Mouse (Mus musculus) midbrain, embryonic 13.5 days (tissue): ENCODE data around the gene Cabp5. TPM values are rescaled to one million over a fixed set of nuclear protein-coding genes. Genes with fewer than 3 reads are reported as not detected.
"Not testable (repeated sequence)": the region's sequence is repeated elsewhere in the genome, so short reads cannot be mapped to it uniquely, and the experiment has no call there.

Experiments used
- ATAC-seq: fragments of 200-750 bp; cut with Nextera tagmentation; 2 replicates; pipeline ENCODE4 v1.8.0; 2017; ENCODE audit warnings: mild to moderate bottlenecking, moderate TSS enrichment, moderate library complexity
- H3K27ac ChIP-seq: fragments of 300-500 bp; sonication (generic); 2 replicates; pipeline ENCODE4 v1.5.1; 2015; ENCODE audit warnings: inconsistent platforms, mild to moderate bottlenecking, moderate library complexity
- H3K27me3 ChIP-seq: fragments of 300-500 bp; sonication (generic); 2 replicates; pipeline ENCODE4 v1.6.1; 2015; ENCODE audit warnings: mild to moderate bottlenecking, inconsistent platforms
- H3K36me3 ChIP-seq: fragments of 300-500 bp; sonication (generic); 2 replicates; pipeline ENCODE4 v1.6.1; 2015; ENCODE audit warnings: mild to moderate bottlenecking, inconsistent platforms
- H3K4me1 ChIP-seq: fragments of 300-500 bp; sonication (generic); replicated peaks from 2 replicates; pipeline ENCODE4 v1.6.1; 2015; ENCODE audit warnings: inconsistent platforms
- H3K4me2 ChIP-seq: fragments of 300-500 bp; sonication (generic); replicated peaks from 2 replicates; pipeline ENCODE4 v1.6.1; 2015; ENCODE audit warnings: moderate library complexity, mild to moderate bottlenecking, inconsistent platforms
- H3K4me3 ChIP-seq: fragments of 300-500 bp; sonication (generic); replicated peaks from 2 replicates; pipeline ENCODE4 v1.5.1; 2015; ENCODE audit warnings: mild to moderate bottlenecking, inconsistent platforms
- H3K9ac ChIP-seq: fragments of 300-500 bp; sonication (generic); replicated peaks from 2 replicates; pipeline ENCODE4 v1.6.1; 2015; ENCODE audit warnings: mild to moderate bottlenecking, inconsistent platforms
- H3K9me3 ChIP-seq: fragments of 300-500 bp; sonication (generic); 2 replicates; pipeline ENCODE4 v1.6.1; 2016; ENCODE audit warnings: mild to moderate bottlenecking, inconsistent platforms
- WGBS: fragments of 180-500 bp; shearing (Covaris S2); methylation state at CpG from one replicate; pipeline ENCODE4 v1.1.7; 2015; 5-methylcytosine and 5-hydroxymethylcytosine counted together
- polyA plus RNA-seq: library from polyadenylated mRNA; unstranded; fragments of >200 nt; fragmentation: Nextera tagmentation; extraction: Ambion mirVana; gene quantifications from 2 replicates; pipeline ENCODE4 v1.2.1, GENCODE M21; 2015

The Cabp5 gene
- polyA plus RNA-seq: 0.30 TPM in 1 of 2 replicates, not detected in the other

GRCm38 (mm10) chr7:13397832-13398231 is at the start of gene Cabp5:
Cabp5 (plus strand) TSS chr7:13398132.
- WGBS: 93% methylated on average over 1 of the region's 1 CpGs
- H3K4me1 ChIP-seq: no peaks in the 10 kb centered on the region
- ATAC-seq: no peak
- no peak within 1 kb of the TSS for H3K27ac ChIP-seq
- no peaks in the 10 kb centered on the region for H3K27me3 ChIP-seq
- no peak within 1 kb of the TSS for H3K4me3 ChIP-seq
- H3K9me3 ChIP-seq: no peaks in the 10 kb centered on the region; the same call in 1 of the 2 replicates
- H3K4me2 ChIP-seq: no peak within 1 kb of the TSS
- H3K36me3 ChIP-seq: no peaks in the 10 kb centered on the region
- H3K9ac ChIP-seq: no peak within 1 kb of the TSS

- no peak for ATAC-seq
- no peak overlapping the region for H3K27ac ChIP-seq
- no peaks in the 10 kb centered on the region for H3K27me3 ChIP-seq
- no peak overlapping the region for H3K4me3 ChIP-seq
- no peak overlapping the region for H3K4me2 ChIP-seq
- no peaks in the 10 kb centered on the region for H3K9me3 ChIP-seq
- H3K36me3 ChIP-seq: peaks cover 47% of the 10 kb centered on the region
- no peak overlapping the region for H3K9ac ChIP-seq
- H3K4me1 ChIP-seq: no peaks in the 10 kb centered on the region
These were observed 42.0 kb upstream of the Cabp5 start for GRCm38 (mm10) chr7:13355943-13356342.

- H3K4me2 ChIP-seq: no peak overlapping the region
- H3K36me3 ChIP-seq: no peaks in the 10 kb centered on the region
- no peak overlapping the region for H3K4me3 ChIP-seq
- H3K4me1 ChIP-seq: no peaks in the 10 kb centered on the region
- H3K27me3 ChIP-seq: no peaks in the 10 kb centered on the region
- 87% methylated on average over 2 of the region's 2 CpGs for WGBS
- no peak for ATAC-seq
- no peak overlapping the region for H3K9ac ChIP-seq
- H3K27ac ChIP-seq: no peak overlapping the region
- no peaks in the 10 kb centered on the region for H3K9me3 ChIP-seq
These were observed 17.3 kb upstream of the Cabp5 start for GRCm38 (mm10) chr7:13380588-13380987.

- H3K27me3 ChIP-seq, H3K4me3 ChIP-seq, H3K4me2 ChIP-seq, H3K27ac ChIP-seq, H3K9ac ChIP-seq, H3K4me1 ChIP-seq, H3K36me3 ChIP-seq, ATAC-seq: not testable (repeated sequence)
- WGBS: 69% methylated on average over 1 of the region's 1 CpGs
- peaks cover 15% of the 10 kb centered on the region for H3K9me3 ChIP-seq
These were observed 52.6 kb downstream of the Cabp5 start, which contains the start of gene Bsph1 for GRCm38 (mm10) chr7:13450541-13450940. Bsph1 (plus strand) TSS chr7:13450841.

Other genes with a start within 250 kb of the Cabp5 start
- not detected in 2 replicates for gene Vmn1r88, start 238.6 kb upstream of the Cabp5 start, polyA plus RNA-seq
- gene Vmn1r89, start 185.1 kb upstream of the Cabp5 start, polyA plus RNA-seq: not detected in 2 replicates
- gene Lig1, start 120.8 kb upstream of the Cabp5 start, polyA plus RNA-seq: 52.5 and 57.2 TPM in 2 replicates
- gene Zswim9, start 119.4 kb upstream of the Cabp5 start, polyA plus RNA-seq: 16.0 and 16.6 TPM in 2 replicates
- 0.66 and 0.77 TPM in 2 replicates for gene Pla2g4c, start 73.5 kb upstream of the Cabp5 start, polyA plus RNA-seq
- gene Bsph1, start 52.7 kb downstream of the Cabp5 start, polyA plus RNA-seq: not detected in 2 replicates
- gene Bsph2, start 172.9 kb downstream of the Cabp5 start, polyA plus RNA-seq: not detected in 2 replicates
- not detected in 2 replicates for gene Sult2a5, start 225.8 kb downstream of the Cabp5 start, polyA plus RNA-seq